Mouse (Mus musculus) brain, embryonic 14.5 days (tissue): Measurements from ENCODE around the gene Ccdc134.

ENCODE experiments used
- CTCF ChIP-seq: fragments of 200-500 bp; IDR thresholded peaks from 2 replicates; pipeline ENCODE4 v1.5.1; 2012; ENCODE audit warnings: inconsistent platforms, mild to moderate bottlenecking, moderate library complexity, borderline replicate concordance; ENCODE audit not compliant: insufficient read depth, insufficient read length; ENCODE audit errors: extremely low read depth
- POLR2A ChIP-seq: fragments of 200-500 bp; IDR thresholded peaks from 2 replicates; pipeline ENCODE4 v1.6.1; 2012; ENCODE audit warnings: mild to moderate bottlenecking, inconsistent platforms, borderline replicate concordance; ENCODE audit not compliant: poor library complexity, insufficient read depth, insufficient read length, severe bottlenecking; ENCODE audit errors: extremely low read depth

- no peak for TF ChIP-seq POLR2A
- TF ChIP-seq CTCF, result no peak
These were observed 29.2 kb downstream of the Ccdc134 start for GRCm38 (mm10) chr15:82156902-82157301.
